Mouse (Mus musculus): ENCODE measurements around the gene Myocd. TPM values are rescaled to one million over a fixed set of nuclear protein-coding genes. Genes with fewer than 3 reads are reported as not detected.

Myocd gene
- polyA plus RNA-seq, 1 experiment from 2014 or later = 0.87 TPM

Other genes with a start within 250 kb of the Myocd start
- gene 1700086D15Rik, start 110.1 kb downstream of the Myocd start, polyA plus RNA-seq (2014; fragmentation: Nextera tagmentation; extraction: Ambion mirVana) = 0.13 TPM in 1 of 2 replicates, not detected in the other
- 3.0 and 3.9 TPM in 2 replicates for gene Arhgap44, start 107.0 kb downstream of the Myocd start, polyA plus RNA-seq (2014; fragmentation: Nextera tagmentation; extraction: Ambion mirVana)